Mouse (Mus musculus): ENCODE results near the gene Gm48551.

Gm48551 gene

DNA sequence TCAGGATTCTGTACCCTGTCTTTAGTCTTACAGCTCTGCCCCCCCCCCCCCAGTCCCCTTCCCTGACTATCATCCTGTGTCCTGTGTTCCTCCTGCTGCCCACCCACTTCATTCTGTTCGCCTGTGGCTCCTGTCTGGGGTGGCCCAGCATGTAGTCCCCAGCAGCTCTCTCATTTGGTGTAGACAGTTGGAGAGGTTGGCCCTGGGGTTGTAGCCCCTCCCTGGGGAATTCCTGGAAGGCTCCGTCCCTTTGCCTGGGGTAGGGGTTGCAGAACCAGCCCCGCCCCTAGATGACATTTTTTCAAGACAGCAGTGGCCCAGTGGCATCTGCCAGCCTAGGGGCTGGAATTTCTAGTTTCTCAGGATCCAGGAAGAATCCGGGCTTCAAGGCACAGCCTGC lies 26.1 kb upstream of the Gm48551 start:
- DNase-seq, result no peak

DNA sequence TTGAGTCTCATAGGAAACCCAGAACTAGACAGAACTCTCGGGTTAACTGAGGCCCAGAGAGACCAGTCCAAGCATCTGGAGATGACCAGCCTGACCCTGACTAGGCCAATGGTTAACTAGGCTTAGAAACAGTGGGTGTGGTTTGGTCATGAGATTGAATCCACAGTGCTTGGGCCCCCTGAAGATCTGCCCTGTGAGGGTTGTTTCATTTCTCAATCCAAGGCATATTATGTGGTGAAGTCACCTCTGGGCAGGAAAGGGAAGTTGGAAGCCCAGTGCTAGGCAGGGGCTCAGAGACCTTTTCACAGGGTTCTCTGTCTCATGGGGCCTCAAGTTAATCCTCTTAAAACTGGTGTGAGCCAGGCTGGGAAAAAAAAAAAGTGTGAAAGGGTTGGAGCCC lies 25.4 kb upstream of the Gm48551 start:
- no peak for DNase-seq

GRCm38 (mm10) chr10:81360721-81361120 lies 23.5 kb upstream of the Gm48551 start:
- no peak for DNase-seq

DNA sequence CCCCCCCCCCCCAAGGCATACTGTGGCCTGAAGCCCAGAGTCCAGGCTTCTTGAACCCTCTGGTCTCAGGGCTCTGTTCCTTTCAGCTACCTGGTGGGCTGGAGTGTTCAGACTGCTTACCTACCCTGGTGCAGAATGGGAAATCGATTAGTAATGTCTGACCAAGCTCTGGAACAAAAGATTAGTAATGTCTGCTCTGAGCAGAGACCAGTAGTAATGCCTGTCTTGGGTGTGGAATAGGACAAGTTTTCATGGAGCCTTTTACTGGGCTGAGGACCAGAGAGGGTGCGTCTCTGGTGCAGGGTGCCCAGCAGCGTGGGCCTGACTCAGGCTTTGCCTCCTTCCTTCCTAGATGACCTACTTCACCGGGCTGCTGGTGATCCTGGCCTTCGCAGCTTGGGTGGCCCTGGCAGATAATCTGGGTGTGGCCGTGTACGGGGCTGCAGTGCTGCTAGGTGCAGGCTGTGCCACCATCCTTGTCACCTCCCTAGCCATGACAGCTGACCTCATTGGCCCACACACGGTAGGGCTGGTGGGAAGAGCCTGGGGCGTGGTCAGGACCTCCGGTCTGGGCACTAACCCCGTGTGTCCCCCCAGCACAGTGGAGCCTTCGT lies 21.8 kb upstream of the Gm48551 start:
- no peak for DNase-seq

DNA sequence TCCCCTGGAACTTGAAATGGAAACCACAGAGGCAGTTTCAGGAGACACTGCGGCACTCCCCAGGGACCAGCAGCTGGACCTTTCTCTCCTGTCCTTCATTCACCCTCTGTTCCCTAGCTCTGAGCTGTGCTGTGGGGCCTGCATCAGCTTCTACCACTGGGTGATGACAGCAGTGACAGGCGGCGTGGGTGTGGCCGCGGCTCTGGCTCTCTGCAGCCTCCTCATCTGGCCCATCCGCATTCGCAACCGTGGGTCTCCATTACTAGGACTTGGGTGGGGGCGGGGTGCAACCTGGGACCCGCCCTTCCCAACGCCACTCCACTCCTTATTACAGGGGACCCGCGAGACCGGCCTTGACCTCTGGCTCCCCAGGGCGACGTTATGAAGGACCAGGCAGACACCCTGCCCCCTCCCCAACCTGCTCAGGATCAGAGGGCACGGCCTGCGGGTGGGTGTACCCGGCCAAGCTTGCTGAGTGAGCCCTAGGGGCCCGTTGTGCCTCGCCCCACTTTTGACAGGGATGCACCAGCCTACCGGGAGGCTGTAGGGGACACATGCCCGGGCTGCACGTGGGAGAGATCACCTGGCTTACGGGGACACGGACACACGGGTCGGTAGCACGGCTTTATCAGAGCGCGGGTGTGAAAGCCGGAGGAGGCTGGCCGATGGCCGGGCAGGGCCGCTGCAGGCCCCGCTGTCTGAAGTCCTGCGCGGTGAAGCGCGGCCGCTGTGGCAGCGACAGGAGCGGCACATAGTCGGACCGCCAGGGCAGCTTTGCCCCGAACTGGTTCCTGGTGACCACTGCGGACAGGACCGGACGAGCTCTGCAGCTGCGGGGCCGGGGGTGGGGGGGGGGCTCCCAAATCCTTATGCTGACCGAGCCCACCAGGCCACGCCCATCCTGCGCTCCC lies 20.6 kb upstream of the Gm48551 start:
- no peak for DNase-seq

GRCm38 (mm10) chr10:81364666-81365065 lies 19.6 kb upstream of the Gm48551 start:
- DNase-seq, result no peak

DNA sequence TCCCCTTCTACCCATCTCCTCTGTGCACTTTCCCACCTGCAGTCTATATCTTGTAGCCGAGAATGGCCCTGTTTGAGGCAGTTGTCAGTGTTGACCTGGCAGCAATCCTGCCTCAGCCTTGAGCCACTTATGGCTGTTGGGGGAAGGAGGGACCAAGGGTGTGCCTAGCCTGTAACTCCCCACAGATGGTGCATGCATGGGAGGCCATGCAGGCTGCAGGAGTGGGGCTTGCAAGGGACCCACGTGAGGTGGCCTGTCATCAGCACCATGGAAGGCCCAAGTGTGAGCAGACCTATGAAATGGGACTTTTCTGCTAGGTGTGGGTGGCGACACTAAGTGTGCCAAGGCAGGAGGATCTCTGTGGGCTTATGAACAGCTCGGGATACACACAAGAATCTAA lies 19.2 kb upstream of the Gm48551 start:
- no peak for DNase-seq

- no peak for DNase-seq
Measured at GRCm38 (mm10) chr10:81365672-81366476, 18.4 kb upstream of the Gm48551 start, which contains the start of gene 4930404N11Rik. TSS of gene 4930404N11Rik (minus strand) at chr10:81365816.

DNA sequence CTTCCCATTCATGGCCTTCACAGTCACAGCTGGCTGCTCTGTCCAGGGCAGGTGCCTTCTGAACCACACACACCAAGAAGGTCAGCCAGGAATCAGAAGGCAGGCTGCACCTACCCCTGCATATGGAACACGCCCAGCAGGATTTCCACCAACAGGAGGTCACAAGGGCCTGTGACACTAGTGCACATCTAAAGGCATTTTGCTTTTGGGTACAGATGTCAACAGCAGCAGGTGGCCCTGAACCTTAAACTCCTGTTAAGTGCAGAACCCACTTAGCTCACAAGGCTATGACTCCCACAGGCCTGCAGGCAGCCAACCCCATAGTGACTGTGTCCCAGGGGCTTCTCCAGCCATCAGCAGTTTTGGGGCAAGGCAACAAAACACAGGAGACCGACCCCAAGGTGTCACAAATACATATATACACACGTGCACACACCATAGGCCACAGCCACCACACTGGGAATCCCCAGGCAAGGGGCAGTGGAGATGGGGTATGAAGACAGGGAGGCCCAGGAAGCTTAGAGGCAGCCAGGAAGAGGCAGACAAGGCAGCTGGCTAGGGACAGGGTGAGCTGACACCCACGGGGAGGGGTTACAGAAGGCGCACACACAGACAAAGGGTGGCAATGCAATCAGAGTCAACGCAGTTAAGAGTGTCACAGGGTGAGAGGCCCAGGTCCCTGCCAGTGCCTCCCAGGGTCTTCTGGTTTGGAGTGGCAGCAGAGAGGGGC lies 17.6 kb upstream of the Gm48551 start:
- no peak for DNase-seq

DNA sequence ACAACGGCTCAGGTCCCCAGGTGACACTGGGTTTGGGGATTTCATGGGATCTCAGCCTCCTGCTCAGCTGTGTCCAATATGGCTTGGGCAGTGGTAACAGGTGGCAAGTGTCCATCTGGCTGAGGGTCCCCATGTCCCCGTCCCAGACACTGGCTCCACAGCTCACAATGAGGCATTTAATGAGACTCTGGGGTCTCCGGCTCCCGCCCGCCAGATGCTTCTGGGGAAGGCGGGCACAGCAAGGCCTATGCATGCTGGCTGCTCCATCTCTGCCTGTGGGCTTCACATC lies 17.1 kb upstream of the Gm48551 start:
- no peak for DNase-seq

- DNase-seq, result no peak
Measured at GRCm38 (mm10) chr10:81375322-81375721, 8.9 kb upstream of the Gm48551 start.

DNA sequence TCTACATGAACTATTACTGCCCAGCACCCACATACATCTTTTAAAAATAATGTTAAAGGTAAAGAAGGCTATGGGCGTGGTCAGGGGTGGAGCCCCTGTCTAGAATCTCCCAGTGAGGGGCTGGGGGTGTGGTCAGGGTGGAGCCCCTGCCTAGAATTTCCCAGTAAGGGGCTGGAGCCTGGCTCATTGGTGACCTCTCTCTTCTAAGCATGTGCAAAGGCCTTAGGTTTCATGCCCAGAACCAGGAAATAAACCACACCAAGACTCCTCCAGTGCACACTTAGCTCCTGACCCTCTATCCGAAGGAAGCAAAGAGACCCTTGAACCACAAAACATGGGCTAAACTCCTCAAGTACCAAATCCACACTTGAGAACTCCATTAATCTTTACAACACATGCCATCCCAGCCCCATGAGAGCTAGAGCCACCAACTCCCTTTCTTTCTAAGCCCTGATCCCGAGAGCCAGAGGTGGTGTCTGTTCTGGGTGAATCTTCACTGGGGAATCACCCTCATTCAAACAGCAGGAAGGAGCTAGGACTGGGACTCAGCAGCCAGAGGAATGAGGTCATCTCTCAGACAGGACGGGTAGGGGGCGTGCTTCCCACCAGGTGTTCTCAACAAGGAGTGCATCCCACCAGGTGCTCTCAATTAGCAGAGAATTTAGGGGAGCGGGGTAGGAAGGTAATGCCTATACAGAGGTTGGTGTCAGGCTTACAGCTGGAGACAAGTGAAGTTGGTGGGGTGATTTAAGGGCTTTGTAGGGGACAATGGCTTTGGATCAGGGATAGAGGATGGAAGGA lies 7.5 kb upstream of the Gm48551 start:
- DNase-seq, result no peak

DNA sequence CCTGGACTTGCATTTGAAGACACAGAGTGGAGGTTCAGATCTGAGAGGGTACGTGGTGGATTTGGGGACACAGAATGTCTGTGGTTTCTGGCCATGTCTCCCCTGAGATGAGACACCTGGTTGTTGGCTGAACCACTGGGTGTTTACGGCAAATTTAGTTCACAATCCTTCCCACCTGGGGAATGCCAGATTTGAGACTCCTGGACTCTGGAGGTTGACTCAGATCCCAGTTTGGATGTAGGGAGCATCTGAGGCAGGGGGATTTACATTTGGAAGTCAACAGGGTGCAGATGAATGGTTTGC lies 7.0 kb upstream of the Gm48551 start:
- no peak for DNase-seq

DNA sequence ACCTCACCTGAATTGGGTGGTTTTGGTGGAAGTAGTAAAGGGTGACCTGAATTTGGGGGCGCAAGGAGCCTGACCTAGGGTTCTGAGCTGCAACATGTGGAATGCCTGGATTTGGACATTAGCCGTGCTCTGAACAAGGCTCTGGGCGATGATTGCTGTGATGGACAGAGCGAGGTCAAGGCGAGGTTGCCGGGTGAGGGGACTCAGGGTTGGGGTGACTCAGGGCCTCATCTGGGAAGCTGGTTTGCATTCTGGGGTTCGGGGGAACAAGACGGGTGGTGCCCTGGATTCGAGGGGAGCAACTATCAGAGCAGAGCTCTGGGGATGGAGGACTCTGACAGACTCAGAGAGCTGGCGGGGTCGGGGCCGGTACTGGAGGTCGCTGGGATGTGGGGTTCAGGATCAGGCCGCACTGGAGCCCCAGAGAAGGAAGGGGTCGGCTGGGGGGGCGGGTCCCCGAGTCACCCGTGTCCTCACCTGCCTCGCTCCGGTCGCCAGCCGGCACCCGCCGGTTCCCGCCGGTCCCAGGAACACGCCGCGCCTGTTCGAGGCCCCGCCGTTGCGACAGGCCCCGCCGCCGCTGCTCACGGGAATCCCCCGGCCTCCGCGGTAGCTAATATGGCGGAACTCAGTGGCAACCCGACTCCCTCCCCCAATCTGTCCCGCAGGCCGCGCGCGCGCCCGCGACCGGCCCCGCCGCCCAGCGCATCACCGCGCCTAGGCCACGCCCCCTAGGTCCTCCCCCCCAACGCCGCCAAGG lies 6.3 kb upstream of the Gm48551 start, which contains the start of gene Fzr1:
Fzr1 (minus strand) TSS at position 724 of the 760 bp plus-strand sequence.
- no peak for DNase-seq

- DNase-seq, result peak; percentile 100
Measured at GRCm38 (mm10) chr10:81378553-81379182, 5.6 kb upstream of the Gm48551 start.

DNA sequence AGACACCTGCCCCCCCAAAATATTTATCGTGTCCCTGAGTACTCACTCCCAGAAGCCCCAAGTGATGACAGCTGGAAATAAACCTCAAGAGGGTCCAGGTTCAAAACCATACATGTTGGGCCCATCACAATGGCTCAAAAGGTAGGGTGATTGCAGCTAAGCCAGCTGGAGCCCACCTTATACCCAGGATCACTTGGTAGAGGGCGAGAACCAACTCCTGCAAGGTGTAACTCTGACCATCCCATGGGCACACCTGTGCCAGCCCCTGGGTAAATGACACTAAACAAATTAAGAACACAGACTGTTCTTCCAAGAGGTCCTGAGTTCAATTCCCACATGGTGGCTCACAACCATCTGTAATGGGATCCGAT lies 5.1 kb upstream of the Gm48551 start:
- DNase-seq, result no peak

- no peak for DNase-seq
Measured at GRCm38 (mm10) chr10:81379809-81380378, 4.4 kb upstream of the Gm48551 start.

- DNase-seq, result no peak
Measured at GRCm38 (mm10) chr10:81382039-81382438, 2.2 kb upstream of the Gm48551 start.

DNA sequence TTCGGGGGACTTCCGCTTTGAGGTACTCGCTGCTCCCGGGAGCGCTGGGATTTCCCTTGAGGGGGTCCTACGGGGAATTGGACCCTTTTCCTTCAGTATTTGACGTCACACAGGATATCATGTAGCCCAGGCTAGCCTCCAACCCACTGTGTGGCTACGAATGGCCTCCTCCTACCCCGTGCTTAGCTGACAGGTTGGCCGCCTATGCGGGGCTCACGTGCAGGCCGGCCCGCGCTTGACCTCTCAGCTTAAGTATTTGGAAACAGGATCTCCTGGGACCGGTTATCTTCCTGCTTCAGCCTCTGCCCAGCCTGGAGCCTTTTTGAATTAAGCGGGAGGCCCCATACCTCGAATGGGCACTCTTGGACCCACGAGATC lies 328 bp downstream of the Gm48551 start:
- DNase-seq, result no peak

DNA sequence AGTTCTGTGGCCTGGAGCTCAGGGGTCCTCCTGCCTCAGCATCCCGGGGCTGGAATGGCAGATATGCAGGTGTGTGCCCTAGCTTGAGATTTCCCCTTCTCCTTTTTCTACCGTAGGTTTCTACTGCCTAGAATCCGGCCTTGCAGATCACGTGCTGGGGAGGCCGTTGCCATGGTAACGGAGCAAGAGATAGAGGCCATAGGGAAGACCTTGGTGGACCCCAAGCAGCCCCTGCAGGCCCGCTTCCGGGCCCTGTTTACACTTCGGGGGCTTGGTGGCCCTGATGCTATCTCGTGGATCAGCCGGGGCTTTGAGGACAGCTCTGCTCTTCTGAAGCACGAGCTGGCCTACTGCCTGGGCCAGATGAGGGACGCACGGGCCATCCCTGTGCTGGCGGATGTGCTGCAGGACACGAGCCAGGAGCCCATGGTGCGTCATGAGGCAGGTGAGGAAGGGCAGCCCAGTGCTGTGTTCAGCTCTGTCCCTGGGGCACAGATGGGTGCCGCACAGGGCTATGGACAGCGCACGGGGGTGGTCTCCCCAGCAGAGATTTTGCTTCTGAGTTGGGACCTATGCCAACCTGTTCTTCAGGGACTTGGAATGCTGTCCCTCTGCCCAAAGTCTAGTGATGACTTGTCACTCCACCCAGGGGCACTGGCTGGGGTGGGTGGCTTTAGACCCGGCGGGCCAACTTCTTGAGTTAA lies 1.5 kb downstream of the Gm48551 start:
- no peak for DNase-seq

Measured in right cerebral cortex, postnatal 14 days (tissue).